Mouse (Mus musculus) hematopoietic stem cell, adult 5-6 weeks (primary cell): Measurements from ENCODE around the gene Trappc3l. TPM values are rescaled to one million over a fixed set of nuclear protein-coding genes. Genes with fewer than 3 reads are reported as not detected.

Experiments
- ATAC-seq, 2 experiments: fragments of 125-278 bp in 1 of 2; replicated peaks in 1 of 2; 2 replicates each; pipeline ENCODE4 v1.8.0; 2016 to 2017; ENCODE audit warnings: inconsistent platforms in 2 of 2, mild to moderate bottlenecking in 2 of 2, moderate number of reproducible peaks in 2 of 2, low read depth in 1 of 2, moderate TSS enrichment in 1 of 2; ENCODE audit not compliant: low FRiP score in 2 of 2, poor library complexity in 2 of 2, severe bottlenecking in 2 of 2, insufficient read depth in 1 of 2, low TSS enrichment in 1 of 2
- total RNA-seq: library from RNA; stranded (forward); fragments of 172-1452, 232-1000 nt; gene quantifications from 2 replicates; pipeline ENCODE4 v1.2.3, GENCODE M21; 2017

Trappc3l gene
- total RNA-seq, 1 experiment from 2014 or later: not detected

- ATAC-seq: no peak
Measured at GRCm38 (mm10) chr10:34088515-34088914, 51.1 kb downstream of the Trappc3l start.

GRCm38 (mm10) chr10:34089517-34089916, 52.1 kb downstream of the Trappc3l start:
- peak; percentile 62 to 67 for ATAC-seq

- no peak for ATAC-seq
Measured at GRCm38 (mm10) chr10:34090481-34090880, 53.1 kb downstream of the Trappc3l start.

- ATAC-seq: no peak
Measured at GRCm38 (mm10) chr10:34091888-34092287, 54.5 kb downstream of the Trappc3l start.

- no peak for ATAC-seq
Measured at GRCm38 (mm10) chr10:34095147-34095546, 57.8 kb downstream of the Trappc3l start.

- no peak for ATAC-seq
Measured at GRCm38 (mm10) chr10:34095964-34096363, 58.6 kb downstream of the Trappc3l start.

GRCm38 (mm10) chr10:34096418-34096883, 59.1 kb downstream of the Trappc3l start, which contains the start of gene Calhm5:
Gene Calhm5 (minus strand): TSS chr10:34096519.
- peak; percentile 74 to 84 for ATAC-seq

- no peak for ATAC-seq
Measured at GRCm38 (mm10) chr10:34110863-34111465, 73.6 kb downstream of the Trappc3l start.

GRCm38 (mm10) chr10:34111964-34112738, 74.8 kb downstream of the Trappc3l start:
- no peak for ATAC-seq

- ATAC-seq: no peak
Measured at GRCm38 (mm10) chr10:34117131-34117530, 79.7 kb downstream of the Trappc3l start.

GRCm38 (mm10) chr10:34117770-34118169, 80.4 kb downstream of the Trappc3l start:
- ATAC-seq: no peak

GRCm38 (mm10) chr10:34118421-34118820, 81.0 kb downstream of the Trappc3l start:
- no peak for ATAC-seq

- ATAC-seq: peak; percentile 23 to 29; a peak in 3 of 4 replicates
Measured at GRCm38 (mm10) chr10:34127392-34128378, 90.3 kb downstream of the Trappc3l start, which contains the start of gene Calhm6. Gene Calhm6 (minus strand): TSS chr10:34127984.

GRCm38 (mm10) chr10:34128391-34128790, 91.0 kb downstream of the Trappc3l start:
- ATAC-seq: no peak

- ATAC-seq: peak; percentile 90
Measured at GRCm38 (mm10) chr10:34131356-34131755, 94.0 kb downstream of the Trappc3l start.

- ATAC-seq: no peak
Measured at GRCm38 (mm10) chr10:34136432-34136831, 99.0 kb downstream of the Trappc3l start.

- ATAC-seq: no peak
Measured at GRCm38 (mm10) chr10:34138027-34138426, 100.6 kb downstream of the Trappc3l start.
